Mouse (Mus musculus) MEL (cell line): ENCODE data around the gene 1700122O11Rik. TPM values are rescaled to one million over a fixed set of nuclear protein-coding genes. Genes with fewer than 3 reads are reported as not detected.
A peak's percentile ranks its signal among the peaks of the same experiment; 100 is the strongest.

ENCODE experiments used
- DNase-seq: peaks from one replicate; pipeline ENCODE4 v3.0.0; 2011; ENCODE audit warnings: low read depth, low spot score
- H3K27ac ChIP-seq: 2 replicates; pipeline ENCODE4 v1.5.1; 2012; ENCODE audit warnings: low read depth, mild to moderate bottlenecking, control low read depth, low read length, moderate library complexity; ENCODE audit not compliant: control insufficient read depth
- H3K27me3 ChIP-seq, 2 experiments: fragments of 150-350 bp in 1 of 2; sonication (generic) in 1 of 2; 2 replicates each; pipeline ENCODE4 v1.6.1; 2012; ENCODE audit warnings: low read length in 2 of 2, mild to moderate bottlenecking in 2 of 2, improper control_type of control experiment in 1 of 2, moderate library complexity in 1 of 2; ENCODE audit not compliant: insufficient read depth in 2 of 2, control insufficient read depth in 1 of 2
- H3K36me3 ChIP-seq, 2 experiments: 2 replicates each; pipeline ENCODE4 v1.6.1; 2012 to 2014; ENCODE audit warnings: low read length in 2 of 2, improper control_type of control experiment in 1 of 2, inconsistent platforms in 1 of 2, mild to moderate bottlenecking in 1 of 2; ENCODE audit not compliant: insufficient read depth in 2 of 2, control insufficient read depth in 1 of 2
- H3K4me1 ChIP-seq, 2 experiments: fragments of 150-350 bp in 1 of 2; sonication (generic) in 1 of 2; 2 replicates each; pipeline ENCODE4 v1.6.1; 2012; ENCODE audit warnings: low read length in 2 of 2, improper control_type of control experiment in 1 of 2, mild to moderate bottlenecking in 1 of 2; ENCODE audit not compliant: insufficient read depth in 2 of 2, control insufficient read depth in 1 of 2
- H3K4me3 ChIP-seq, 2 experiments: fragments of 150-350 bp in 1 of 2; sonication (generic) in 1 of 2; 2 replicates each; pipeline ENCODE4 v1.5.1; 2012; ENCODE audit warnings: low read depth in 2 of 2, low read length in 2 of 2, mild to moderate bottlenecking in 2 of 2, moderate library complexity in 2 of 2, control low read depth in 1 of 2, improper control_type of control experiment in 1 of 2; ENCODE audit not compliant: control insufficient read depth in 1 of 2, insufficient read depth in 1 of 2
- H3K79me2 ChIP-seq: 2 replicates; pipeline ENCODE4 v1.6.1; 2012; ENCODE audit warnings: mild to moderate bottlenecking, low read length, moderate library complexity; ENCODE audit not compliant: control insufficient read depth, poor library complexity, insufficient read depth
- H3K9ac ChIP-seq: 2 replicates; pipeline ENCODE4 v1.6.1; 2012; ENCODE audit warnings: low read depth, mild to moderate bottlenecking, control low read depth, low read length, moderate library complexity; ENCODE audit not compliant: control insufficient read depth, poor library complexity, severe bottlenecking
- H3K9me3 ChIP-seq: fragments of 150-350 bp; sonication (generic); replicated peaks from 2 replicates; pipeline ENCODE4 v1.6.1; 2012; ENCODE audit warnings: mild to moderate bottlenecking, low read length, improper control_type of control experiment, moderate library complexity; ENCODE audit not compliant: insufficient read depth
- BHLHE40 ChIP-seq: IDR thresholded peaks from 2 replicates; pipeline ENCODE4 v1.6.1; 2012; ENCODE audit warnings: low read depth, mild to moderate bottlenecking, inconsistent platforms, low read length, improper control_type of control experiment, borderline replicate concordance
- CHD1 ChIP-seq: IDR thresholded peaks from 2 replicates; pipeline ENCODE4 v1.6.1; 2012; ENCODE audit warnings: low read depth, mild to moderate bottlenecking, inconsistent platforms, low read length, improper control_type of control experiment
- CHD2 ChIP-seq: IDR thresholded peaks from 2 replicates; pipeline ENCODE4 v1.6.1; 2011; ENCODE audit warnings: low read length, improper control_type of control experiment
- CTCF ChIP-seq, 3 experiments: IDR thresholded peaks in 2 of 3; conservative IDR thresholded peaks in 1 of 3; 2 replicates each; pipeline ENCODE4 v1.5.1; 2011 to 2012; ENCODE audit warnings: low read length in 3 of 3, low read depth in 2 of 3, mild to moderate bottlenecking in 2 of 3, improper control_type of control experiment in 1 of 3, inconsistent platforms in 1 of 3, mixed read lengths in 1 of 3, moderate library complexity in 1 of 3; ENCODE audit not compliant: control insufficient read depth in 1 of 3, insufficient read depth in 1 of 3, poor library complexity in 1 of 3, severe bottlenecking in 1 of 3
- E2F4 ChIP-seq: IDR thresholded peaks from 2 replicates; pipeline ENCODE4 v1.6.1; 2011; ENCODE audit warnings: low read depth, low read length, improper control_type of control experiment, borderline replicate concordance
- ELF1 ChIP-seq: IDR thresholded peaks from 2 replicates; pipeline ENCODE4 v1.6.1; 2014; ENCODE audit warnings: low read depth, mild to moderate bottlenecking, inconsistent platforms, low read length, improper control_type of control experiment, moderate library complexity
- EP300 ChIP-seq, 2 experiments: IDR thresholded peaks; 2 replicates each; pipeline ENCODE4 v1.6.1; 2011; ENCODE audit warnings: improper control_type of control experiment in 2 of 2, low read length in 2 of 2, low read depth in 1 of 2, mild to moderate bottlenecking in 1 of 2
- ETS1 ChIP-seq: IDR thresholded peaks from 2 replicates; pipeline ENCODE4 v1.6.1; 2012; ENCODE audit warnings: low read depth, mild to moderate bottlenecking, inconsistent platforms, low read length, improper control_type of control experiment, moderate library complexity
- GABPA ChIP-seq: IDR thresholded peaks from 2 replicates; pipeline ENCODE4 v1.6.1; 2012; ENCODE audit warnings: low read depth, mild to moderate bottlenecking, inconsistent platforms, low read length, improper control_type of control experiment, moderate library complexity
- GATA1 ChIP-seq: IDR thresholded peaks from 2 replicates; pipeline ENCODE4 v1.6.1; 2011; ENCODE audit warnings: low read depth, low read length, improper control_type of control experiment
- HCFC1 ChIP-seq: IDR thresholded peaks from 2 replicates; pipeline ENCODE4 v1.6.1; 2012; ENCODE audit warnings: low read depth, mild to moderate bottlenecking, inconsistent platforms, low read length, improper control_type of control experiment, moderate library complexity
- JUND ChIP-seq: IDR thresholded peaks from 2 replicates; pipeline ENCODE4 v1.6.1; 2011; ENCODE audit warnings: low read depth, mild to moderate bottlenecking, improper control_type of control experiment, low read length
- KAT2A ChIP-seq: conservative IDR thresholded peaks from 2 replicates; pipeline ENCODE4 v1.6.1; 2012; ENCODE audit warnings: low read depth, low read length, improper control_type of control experiment, inconsistent platforms
- MAFK ChIP-seq: IDR thresholded peaks from 2 replicates; pipeline ENCODE4 v1.6.1; 2011; ENCODE audit warnings: low read depth, mild to moderate bottlenecking, low read length, improper control_type of control experiment, borderline replicate concordance
- MAX ChIP-seq: IDR thresholded peaks from 2 replicates; pipeline ENCODE4 v1.6.1; 2011; ENCODE audit warnings: low read length, improper control_type of control experiment
- MAZ ChIP-seq: IDR thresholded peaks from 2 replicates; pipeline ENCODE4 v1.6.1; 2012; ENCODE audit warnings: low read depth, mild to moderate bottlenecking, inconsistent platforms, low read length, improper control_type of control experiment
- MEF2A ChIP-seq: IDR thresholded peaks from 2 replicates; pipeline ENCODE4 v1.6.1; 2014; ENCODE audit warnings: low read depth, mild to moderate bottlenecking, inconsistent platforms, low read length, improper control_type of control experiment; ENCODE audit not compliant: poor library complexity, insufficient replicate concordance, severe bottlenecking; ENCODE audit errors: extremely low read depth
- MXI1 ChIP-seq: IDR thresholded peaks from 2 replicates; pipeline ENCODE4 v1.6.1; 2011; ENCODE audit warnings: mild to moderate bottlenecking, low read depth, low read length, improper control_type of control experiment
- MYB ChIP-seq: IDR thresholded peaks from 2 replicates; pipeline ENCODE4 v1.6.1; 2011; ENCODE audit warnings: mild to moderate bottlenecking, low read depth, low read length, improper control_type of control experiment
- MYC ChIP-seq: IDR thresholded peaks from 2 replicates; pipeline ENCODE4 v1.6.1; 2011; ENCODE audit warnings: low read depth, mild to moderate bottlenecking, low read length, improper control_type of control experiment, moderate library complexity
- NELFE ChIP-seq: IDR thresholded peaks from 2 replicates; pipeline ENCODE4 v1.6.1; 2011; ENCODE audit warnings: low read depth, low read length, improper control_type of control experiment
- NRF1 ChIP-seq: IDR thresholded peaks from 2 replicates; pipeline ENCODE4 v1.6.1; 2014; ENCODE audit warnings: low read depth, mild to moderate bottlenecking, inconsistent platforms, low read length, improper control_type of control experiment, moderate library complexity; ENCODE audit not compliant: poor library complexity, insufficient read depth, severe bottlenecking
- POLR2A ChIP-seq, 2 experiments: IDR thresholded peaks; 2 replicates each; pipeline ENCODE4 v1.6.1; 2011 to 2012; ENCODE audit warnings: low read length in 2 of 2, mild to moderate bottlenecking in 2 of 2, control low read depth in 1 of 2, improper control_type of control experiment in 1 of 2, low read depth in 1 of 2, moderate library complexity in 1 of 2; ENCODE audit not compliant: control insufficient read depth in 1 of 2, insufficient read depth in 1 of 2, poor library complexity in 1 of 2
- POLR2AphosphoS2 ChIP-seq: IDR thresholded peaks from 2 replicates; pipeline ENCODE4 v1.6.1; 2011; ENCODE audit warnings: low read length, improper control_type of control experiment
- POLR2AphosphoS5 ChIP-seq: IDR thresholded peaks from 2 replicates; pipeline ENCODE4 v1.6.1; 2012; ENCODE audit warnings: low read depth, borderline replicate concordance, mild to moderate bottlenecking, inconsistent platforms, low read length, moderate library complexity, mixed read lengths
- RCOR1 ChIP-seq: IDR thresholded peaks from 2 replicates; pipeline ENCODE4 v1.6.1; 2012; ENCODE audit warnings: low read depth, mild to moderate bottlenecking, inconsistent platforms, low read length, improper control_type of control experiment
- SIN3A ChIP-seq: IDR thresholded peaks from 2 replicates; pipeline ENCODE4 v1.6.1; 2012; ENCODE audit warnings: low read length, improper control_type of control experiment, inconsistent platforms
- TAL1 ChIP-seq: IDR thresholded peaks from 2 replicates; pipeline ENCODE4 v1.6.1; 2012; ENCODE audit warnings: mild to moderate bottlenecking, inconsistent platforms, low read length, moderate library complexity, mixed read lengths
- TBP ChIP-seq: IDR thresholded peaks from 2 replicates; pipeline ENCODE4 v1.8.0; 2011; ENCODE audit warnings: low read depth, low read length, improper control_type of control experiment
- USF1 ChIP-seq: IDR thresholded peaks from 2 replicates; pipeline ENCODE4 v1.6.1; 2014; ENCODE audit warnings: low read depth, mild to moderate bottlenecking, inconsistent platforms, low read length, improper control_type of control experiment, moderate library complexity
- USF2 ChIP-seq, 2 experiments: IDR thresholded peaks; 2 replicates each; pipeline ENCODE4 v1.6.1; 2011 to 2012; ENCODE audit warnings: improper control_type of control experiment in 2 of 2, low read length in 2 of 2, borderline replicate concordance in 1 of 2, inconsistent platforms in 1 of 2, low read depth in 1 of 2, mild to moderate bottlenecking in 1 of 2; ENCODE audit not compliant: insufficient read depth in 1 of 2
- ZC3H11A ChIP-seq: IDR thresholded peaks from 2 replicates; pipeline ENCODE4 v1.6.1; 2012; ENCODE audit warnings: low read depth, mild to moderate bottlenecking, inconsistent platforms, low read length, improper control_type of control experiment
- ZKSCAN1 ChIP-seq: IDR thresholded peaks from 2 replicates; pipeline ENCODE4 v1.6.1; 2012; ENCODE audit warnings: low read depth, mild to moderate bottlenecking, inconsistent platforms, low read length, improper control_type of control experiment, moderate library complexity
- ZMIZ1 ChIP-seq: IDR thresholded peaks from 2 replicates; pipeline ENCODE4 v1.6.1; 2012; ENCODE audit warnings: low read depth, mild to moderate bottlenecking, inconsistent platforms, low read length, improper control_type of control experiment, moderate library complexity
- ZNF384 ChIP-seq: IDR thresholded peaks from 2 replicates; pipeline ENCODE4 v1.6.1; 2012; ENCODE audit warnings: low read depth, mild to moderate bottlenecking, inconsistent platforms, low read length, improper control_type of control experiment
- polyA plus RNA-seq, 2 experiments: library from polyadenylated mRNA; stranded (reverse) in 1 of 2; unstranded in 1 of 2; fragments of >175 nt in 1 of 2; fragments of >200 nt in 1 of 2; gene quantifications; 2 replicates each; pipeline versions ENCODE4 v1.2.1 to v1.2.4; 2012; ENCODE audit warnings: low replicate concordance in 2 of 2, low read depth in 1 of 2; ENCODE audit not compliant: insufficient read length in 2 of 2, insufficient read depth in 1 of 2, missing spikeins in 1 of 2
- total RNA-seq: library from RNA; depleted of rRNA; stranded (reverse); fragments of 300-350 nt; gene quantifications from 2 replicates; pipeline ENCODE4 v1.2.3, GENCODE M21; 2012

The 1700122O11Rik gene
- total and polyA plus RNA-seq, 3 experiments, result not detected

DNA sequence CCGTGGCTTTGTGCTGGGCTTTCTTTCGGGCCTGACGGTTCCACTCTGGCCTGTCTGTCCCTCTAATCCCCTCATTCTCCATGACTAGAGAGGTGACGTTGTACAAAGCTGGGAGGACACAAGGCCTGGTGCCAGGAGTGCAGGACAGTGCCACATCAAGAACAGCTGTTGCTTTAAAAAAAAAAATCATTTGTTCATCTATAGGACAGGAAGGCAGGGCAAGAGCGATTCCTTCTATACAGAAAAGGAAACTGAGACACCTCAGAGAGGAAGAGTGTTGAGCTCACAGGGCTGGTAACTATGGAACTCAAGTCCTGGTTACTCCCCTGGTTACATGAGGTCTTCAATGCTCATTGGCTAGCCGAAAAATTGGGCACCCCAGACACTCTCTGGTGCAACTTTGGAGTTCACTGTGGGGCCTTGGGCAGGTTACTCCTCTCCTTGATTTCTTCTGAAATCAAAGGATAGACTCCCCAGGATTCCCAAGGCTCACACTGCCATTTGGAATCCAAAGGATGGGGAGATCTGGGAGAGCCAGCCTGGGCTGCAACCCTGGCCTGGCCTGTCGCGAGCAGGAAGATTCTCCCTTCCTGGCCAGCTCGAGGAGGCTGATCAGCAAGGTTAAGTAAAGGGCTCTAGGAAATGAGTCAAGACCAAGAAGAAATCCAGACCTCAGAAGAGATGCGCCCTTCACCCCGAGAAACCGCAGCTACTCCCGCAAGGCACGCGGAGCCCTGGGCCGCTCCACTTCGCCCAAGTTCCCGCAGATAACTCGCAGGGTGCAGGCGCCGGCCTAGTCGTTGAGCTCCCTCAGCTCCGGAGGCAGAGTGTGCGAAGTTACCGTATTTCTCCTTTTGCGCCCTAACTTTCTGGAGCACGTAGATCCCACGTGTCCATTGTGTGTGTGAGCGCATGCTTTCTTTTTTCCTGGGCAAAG is 3.5 kb upstream of the 1700122O11Rik start:
- peak overlapping the region; percentile 61 to 63 for H3K4me3 ChIP-seq
- H3K9ac ChIP-seq, result peak overlapping the region; percentile 75
- no peaks in the 10 kb centered on the region for H3K9me3 ChIP-seq
- peaks cover 0 to 9% of the 10 kb centered on the region in 2 experiments; a peak in 2 of 4 replicates for H3K36me3 ChIP-seq
- H3K79me2 ChIP-seq, result no peaks in the 10 kb centered on the region; the same call in 1 of the 2 replicates
- H3K4me1 ChIP-seq, result peaks cover 9 to 15% of the 10 kb centered on the region in 2 experiments; a peak in 3 of 4 replicates
- H3K27ac ChIP-seq, result peak overlapping the region; percentile 82
- H3K27me3 ChIP-seq, result no peaks in the 10 kb centered on the region
- peak; percentile 89 for DNase-seq
- peak in 1 of 2 experiments; percentile 34; a peak in 1 of 4 replicates for TF ChIP-seq EP300 (IDR thresholded peaks at IDR 0.05; ENCODE audit: low read depth in 1 of 2, low read length in 2 of 2)
- TF ChIP-seq POLR2AphosphoS2, result no peak
- TF ChIP-seq CTCF (IDR thresholded peaks at IDR 0.05 in 2 of 3, conservative IDR thresholded peaks at IDR 0.05 in 1 of 3; ENCODE audit: control insufficient read depth in 1 of 3, insufficient read depth in 1 of 3, low read depth in 2 of 3, low read length in 3 of 3, poor library complexity in 1 of 3, severe bottlenecking in 1 of 3), result no peak
- TF ChIP-seq CHD1, result no peak
- TF ChIP-seq GATA1, result no peak
- peak; percentile 81 for TF ChIP-seq USF1
- TF ChIP-seq TBP, result peak; percentile 44
- no peak for TF ChIP-seq BHLHE40
- TF ChIP-seq TAL1, result no peak
- TF ChIP-seq MYB, result no peak
- 0 out of 2 replicates have a peak, but pooled peaks have one; percentile 24 for TF ChIP-seq MAZ
- TF ChIP-seq E2F4, result no peak
- TF ChIP-seq MEF2A, result no peak
- TF ChIP-seq SIN3A, result peak; percentile 58
- peak; percentile 46 for TF ChIP-seq ETS1
- no peak for TF ChIP-seq KAT2A
- 0 out of 2 replicates have a peak, but pooled peaks have one; percentile 22 for TF ChIP-seq ZMIZ1
- no peak for TF ChIP-seq JUND
- TF ChIP-seq USF2 (IDR thresholded peaks at IDR 0.05; ENCODE audit: borderline replicate concordance in 1 of 2, insufficient read depth in 1 of 2, low read depth in 1 of 2, low read length in 2 of 2), result no peak; a peak in 1 of 4 replicates
- peak; percentile 79 for TF ChIP-seq ZNF384
- TF ChIP-seq ZC3H11A, result no peak
- peak; percentile 99 for TF ChIP-seq MXI1
- TF ChIP-seq POLR2AphosphoS5, result no peak
- no peak for TF ChIP-seq GABPA
- no peak for TF ChIP-seq RCOR1
- no peak for TF ChIP-seq MAFK
- peak; percentile 19 to 35; a peak in 1 of 4 replicates for TF ChIP-seq POLR2A (IDR thresholded peaks at IDR 0.05; ENCODE audit: control insufficient read depth in 1 of 2, insufficient read depth in 1 of 2, low read depth in 1 of 2, low read length in 2 of 2, poor library complexity in 1 of 2)
- peak; percentile 65 for TF ChIP-seq HCFC1
- TF ChIP-seq MAX, result peak; percentile 91
- peak; percentile 38; the same call in 1 of the 2 replicates for TF ChIP-seq NELFE
- no peak for TF ChIP-seq ELF1
- TF ChIP-seq MYC, result peak; percentile 97
- TF ChIP-seq CHD2, result no peak
- no peak for TF ChIP-seq ZKSCAN1
- peak; percentile 33; the same call in 1 of the 2 replicates for TF ChIP-seq NRF1
